Mouse (Mus musculus) MEL (cell line): ENCODE measurements around the gene Arid5b. TPM values are rescaled to one million over a fixed set of nuclear protein-coding genes. Genes with fewer than 3 reads are reported as not detected.

Source experiments
- DNase-seq: peaks from one replicate; pipeline ENCODE4 v3.0.0; 2011; ENCODE audit warnings: low read depth, low spot score
- H3K27ac ChIP-seq: 2 replicates; pipeline ENCODE4 v1.5.1; 2012; ENCODE audit warnings: low read depth, mild to moderate bottlenecking, control low read depth, low read length, moderate library complexity; ENCODE audit not compliant: control insufficient read depth
- H3K27me3 ChIP-seq, 2 experiments: fragments of 150-350 bp in 1 of 2; sonication (generic) in 1 of 2; 2 replicates each; pipeline ENCODE4 v1.6.1; 2012; ENCODE audit warnings: low read length in 2 of 2, mild to moderate bottlenecking in 2 of 2, improper control_type of control experiment in 1 of 2, moderate library complexity in 1 of 2; ENCODE audit not compliant: insufficient read depth in 2 of 2, control insufficient read depth in 1 of 2
- H3K36me3 ChIP-seq, 2 experiments: 2 replicates each; pipeline ENCODE4 v1.6.1; 2012 to 2014; ENCODE audit warnings: low read length in 2 of 2, improper control_type of control experiment in 1 of 2, inconsistent platforms in 1 of 2, mild to moderate bottlenecking in 1 of 2; ENCODE audit not compliant: insufficient read depth in 2 of 2, control insufficient read depth in 1 of 2
- H3K4me1 ChIP-seq, 2 experiments: fragments of 150-350 bp in 1 of 2; sonication (generic) in 1 of 2; 2 replicates each; pipeline ENCODE4 v1.6.1; 2012; ENCODE audit warnings: low read length in 2 of 2, improper control_type of control experiment in 1 of 2, mild to moderate bottlenecking in 1 of 2; ENCODE audit not compliant: insufficient read depth in 2 of 2, control insufficient read depth in 1 of 2
- H3K4me3 ChIP-seq, 2 experiments: fragments of 150-350 bp in 1 of 2; sonication (generic) in 1 of 2; 2 replicates each; pipeline ENCODE4 v1.5.1; 2012; ENCODE audit warnings: low read depth in 2 of 2, low read length in 2 of 2, mild to moderate bottlenecking in 2 of 2, moderate library complexity in 2 of 2, control low read depth in 1 of 2, improper control_type of control experiment in 1 of 2; ENCODE audit not compliant: control insufficient read depth in 1 of 2, insufficient read depth in 1 of 2
- H3K79me2 ChIP-seq: 2 replicates; pipeline ENCODE4 v1.6.1; 2012; ENCODE audit warnings: mild to moderate bottlenecking, low read length, moderate library complexity; ENCODE audit not compliant: control insufficient read depth, poor library complexity, insufficient read depth
- H3K9ac ChIP-seq: 2 replicates; pipeline ENCODE4 v1.6.1; 2012; ENCODE audit warnings: low read depth, mild to moderate bottlenecking, control low read depth, low read length, moderate library complexity; ENCODE audit not compliant: control insufficient read depth, poor library complexity, severe bottlenecking
- H3K9me3 ChIP-seq: fragments of 150-350 bp; sonication (generic); replicated peaks from 2 replicates; pipeline ENCODE4 v1.6.1; 2012; ENCODE audit warnings: mild to moderate bottlenecking, low read length, improper control_type of control experiment, moderate library complexity; ENCODE audit not compliant: insufficient read depth
- BHLHE40 ChIP-seq: IDR thresholded peaks from 2 replicates; pipeline ENCODE4 v1.6.1; 2012; ENCODE audit warnings: low read depth, mild to moderate bottlenecking, inconsistent platforms, low read length, improper control_type of control experiment, borderline replicate concordance
- CHD1 ChIP-seq: IDR thresholded peaks from 2 replicates; pipeline ENCODE4 v1.6.1; 2012; ENCODE audit warnings: low read depth, mild to moderate bottlenecking, inconsistent platforms, low read length, improper control_type of control experiment
- CHD2 ChIP-seq: IDR thresholded peaks from 2 replicates; pipeline ENCODE4 v1.6.1; 2011; ENCODE audit warnings: low read length, improper control_type of control experiment
- CTCF ChIP-seq, 3 experiments: IDR thresholded peaks in 2 of 3; conservative IDR thresholded peaks in 1 of 3; 2 replicates each; pipeline ENCODE4 v1.5.1; 2011 to 2012; ENCODE audit warnings: low read length in 3 of 3, low read depth in 2 of 3, mild to moderate bottlenecking in 2 of 3, improper control_type of control experiment in 1 of 3, inconsistent platforms in 1 of 3, mixed read lengths in 1 of 3, moderate library complexity in 1 of 3; ENCODE audit not compliant: control insufficient read depth in 1 of 3, insufficient read depth in 1 of 3, poor library complexity in 1 of 3, severe bottlenecking in 1 of 3
- E2F4 ChIP-seq: IDR thresholded peaks from 2 replicates; pipeline ENCODE4 v1.6.1; 2011; ENCODE audit warnings: low read depth, low read length, improper control_type of control experiment, borderline replicate concordance
- ELF1 ChIP-seq: IDR thresholded peaks from 2 replicates; pipeline ENCODE4 v1.6.1; 2014; ENCODE audit warnings: low read depth, mild to moderate bottlenecking, inconsistent platforms, low read length, improper control_type of control experiment, moderate library complexity
- EP300 ChIP-seq, 2 experiments: IDR thresholded peaks; 2 replicates each; pipeline ENCODE4 v1.6.1; 2011; ENCODE audit warnings: improper control_type of control experiment in 2 of 2, low read length in 2 of 2, low read depth in 1 of 2, mild to moderate bottlenecking in 1 of 2
- GATA1 ChIP-seq: IDR thresholded peaks from 2 replicates; pipeline ENCODE4 v1.6.1; 2011; ENCODE audit warnings: low read depth, low read length, improper control_type of control experiment
- MAZ ChIP-seq: IDR thresholded peaks from 2 replicates; pipeline ENCODE4 v1.6.1; 2012; ENCODE audit warnings: low read depth, mild to moderate bottlenecking, inconsistent platforms, low read length, improper control_type of control experiment
- MXI1 ChIP-seq: IDR thresholded peaks from 2 replicates; pipeline ENCODE4 v1.6.1; 2011; ENCODE audit warnings: mild to moderate bottlenecking, low read depth, low read length, improper control_type of control experiment
- NRF1 ChIP-seq: IDR thresholded peaks from 2 replicates; pipeline ENCODE4 v1.6.1; 2014; ENCODE audit warnings: low read depth, mild to moderate bottlenecking, inconsistent platforms, low read length, improper control_type of control experiment, moderate library complexity; ENCODE audit not compliant: poor library complexity, insufficient read depth, severe bottlenecking
- POLR2A ChIP-seq, 2 experiments: IDR thresholded peaks; 2 replicates each; pipeline ENCODE4 v1.6.1; 2011 to 2012; ENCODE audit warnings: low read length in 2 of 2, mild to moderate bottlenecking in 2 of 2, control low read depth in 1 of 2, improper control_type of control experiment in 1 of 2, low read depth in 1 of 2, moderate library complexity in 1 of 2; ENCODE audit not compliant: control insufficient read depth in 1 of 2, insufficient read depth in 1 of 2, poor library complexity in 1 of 2
- POLR2AphosphoS5 ChIP-seq: IDR thresholded peaks from 2 replicates; pipeline ENCODE4 v1.6.1; 2012; ENCODE audit warnings: low read depth, borderline replicate concordance, mild to moderate bottlenecking, inconsistent platforms, low read length, moderate library complexity, mixed read lengths
- SIN3A ChIP-seq: IDR thresholded peaks from 2 replicates; pipeline ENCODE4 v1.6.1; 2012; ENCODE audit warnings: low read length, improper control_type of control experiment, inconsistent platforms
- SMC3 ChIP-seq: IDR thresholded peaks from 2 replicates; pipeline ENCODE4 v1.6.1; 2011; ENCODE audit warnings: low read depth, low read length, improper control_type of control experiment
- TAL1 ChIP-seq: IDR thresholded peaks from 2 replicates; pipeline ENCODE4 v1.6.1; 2012; ENCODE audit warnings: mild to moderate bottlenecking, inconsistent platforms, low read length, moderate library complexity, mixed read lengths
- TBP ChIP-seq: IDR thresholded peaks from 2 replicates; pipeline ENCODE4 v1.8.0; 2011; ENCODE audit warnings: low read depth, low read length, improper control_type of control experiment
- USF2 ChIP-seq, 2 experiments: IDR thresholded peaks; 2 replicates each; pipeline ENCODE4 v1.6.1; 2011 to 2012; ENCODE audit warnings: improper control_type of control experiment in 2 of 2, low read length in 2 of 2, borderline replicate concordance in 1 of 2, inconsistent platforms in 1 of 2, low read depth in 1 of 2, mild to moderate bottlenecking in 1 of 2; ENCODE audit not compliant: insufficient read depth in 1 of 2
- ZC3H11A ChIP-seq: IDR thresholded peaks from 2 replicates; pipeline ENCODE4 v1.6.1; 2012; ENCODE audit warnings: low read depth, mild to moderate bottlenecking, inconsistent platforms, low read length, improper control_type of control experiment
- ZNF384 ChIP-seq: IDR thresholded peaks from 2 replicates; pipeline ENCODE4 v1.6.1; 2012; ENCODE audit warnings: low read depth, mild to moderate bottlenecking, inconsistent platforms, low read length, improper control_type of control experiment
- polyA plus RNA-seq, 2 experiments: library from polyadenylated mRNA; stranded (reverse) in 1 of 2; unstranded in 1 of 2; fragments of >175 nt in 1 of 2; fragments of >200 nt in 1 of 2; gene quantifications; 2 replicates each; pipeline versions ENCODE4 v1.2.1 to v1.2.4; 2012; ENCODE audit warnings: low replicate concordance in 2 of 2, low read depth in 1 of 2; ENCODE audit not compliant: insufficient read length in 2 of 2, insufficient read depth in 1 of 2, missing spikeins in 1 of 2
- total RNA-seq: library from RNA; depleted of rRNA; stranded (reverse); fragments of 300-350 nt; gene quantifications from 2 replicates; pipeline ENCODE4 v1.2.3, GENCODE M21; 2012

The Arid5b gene
- total and polyA plus RNA-seq, 3 experiments = 0.03 TPM; not detected in 2

- Histone ChIP-seq H3K9ac (no peak overlapping the region), H3K27me3 (no peaks in the 10 kb centered on the region; a peak in 1 of 4 replicates), H3K9me3 (no peaks in the 10 kb centered on the region)
- no peak for TF ChIP-seq MXI1
- no peak for TF ChIP-seq NRF1
- TF ChIP-seq ZC3H11A = no peak
- no peak for TF ChIP-seq CHD1
- TF ChIP-seq BHLHE40 = no peak
- no peak for TF ChIP-seq POLR2AphosphoS5
- TF ChIP-seq SMC3 = no peak
- no peak for TF ChIP-seq E2F4
- no peak for TF ChIP-seq CHD2
- no peak for TF ChIP-seq ELF1
- no peak for TF ChIP-seq GATA1
- no peak for TF ChIP-seq TAL1
- no peak for TF ChIP-seq TBP
- TF ChIP-seq MAZ = no peak
- no peak for TF ChIP-seq POLR2A (IDR thresholded peaks at IDR 0.05; ENCODE audit: control insufficient read depth in 1 of 2, insufficient read depth in 1 of 2, low read depth in 1 of 2, low read length in 2 of 2, poor library complexity in 1 of 2)
- TF ChIP-seq CTCF (IDR thresholded peaks at IDR 0.05 in 2 of 3, conservative IDR thresholded peaks at IDR 0.05 in 1 of 3; ENCODE audit: control insufficient read depth in 1 of 3, insufficient read depth in 1 of 3, low read depth in 2 of 3, low read length in 3 of 3, poor library complexity in 1 of 3, severe bottlenecking in 1 of 3) = no peak
- TF ChIP-seq, all 39 proteins: peak for 0
- no peak for DNase-seq
- no peak overlapping the region for H3K4me3 ChIP-seq
- no peak overlapping the region for H3K27ac ChIP-seq
- H3K36me3 ChIP-seq = no peaks in the 10 kb centered on the region
- no peaks in the 10 kb centered on the region for H3K4me1 ChIP-seq
- no peaks in the 10 kb centered on the region for H3K79me2 ChIP-seq
Measured at GRCm38 (mm10) chr10:68135416-68135815, 143.1 kb downstream of the Arid5b start.

GRCm38 (mm10) chr10:68134549-68134948 lies 144.0 kb downstream of the Arid5b start:
- no peaks in the 10 kb centered on the region for H3K36me3 ChIP-seq
- TF ChIP-seq CHD1 (no peak), CHD2 (no peak), EP300 (IDR thresholded peaks at IDR 0.05; ENCODE audit: low read depth in 1 of 2, low read length in 2 of 2) (no peak), SIN3A (no peak), USF2 (IDR thresholded peaks at IDR 0.05; ENCODE audit: borderline replicate concordance in 1 of 2, insufficient read depth in 1 of 2, low read depth in 1 of 2, low read length in 2 of 2) (no peak), CTCF (IDR thresholded peaks at IDR 0.05 in 2 of 3, conservative IDR thresholded peaks at IDR 0.05 in 1 of 3; ENCODE audit: control insufficient read depth in 1 of 3, insufficient read depth in 1 of 3, low read depth in 2 of 3, low read length in 3 of 3, poor library complexity in 1 of 3, severe bottlenecking in 1 of 3) (no peak), ZNF384 (no peak), ZC3H11A (no peak)
- TF ChIP-seq, all 39 proteins: peak for 0
- Histone ChIP-seq H3K4me3 (no peak overlapping the region), H3K9me3 (no peaks in the 10 kb centered on the region), H3K4me1 (no peaks in the 10 kb centered on the region), H3K9ac (no peak overlapping the region), H3K27me3 (no peaks in the 10 kb centered on the region; a peak in 1 of 4 replicates), H3K27ac (no peak overlapping the region), H3K79me2 (no peaks in the 10 kb centered on the region)
- DNase-seq = no peak
